Mouse (Mus musculus) ES-Bruce4 (cell line): ENCODE results near the gene Tubg2.

ENCODE experiments used
- CTCF ChIP-seq: IDR thresholded peaks from one replicate; pipeline ENCODE4 v1.8.1; 2011; ENCODE audit warnings: low read depth, low read length
- EP300 ChIP-seq: IDR thresholded peaks from 2 replicates; pipeline ENCODE4 v1.6.1; 2011; ENCODE audit warnings: low read depth, low read length; ENCODE audit not compliant: insufficient read depth
- POLR2A ChIP-seq: IDR thresholded peaks from one replicate; pipeline ENCODE4 v1.8.1; 2011; ENCODE audit warnings: low read length; ENCODE audit not compliant: insufficient read depth

DNA sequence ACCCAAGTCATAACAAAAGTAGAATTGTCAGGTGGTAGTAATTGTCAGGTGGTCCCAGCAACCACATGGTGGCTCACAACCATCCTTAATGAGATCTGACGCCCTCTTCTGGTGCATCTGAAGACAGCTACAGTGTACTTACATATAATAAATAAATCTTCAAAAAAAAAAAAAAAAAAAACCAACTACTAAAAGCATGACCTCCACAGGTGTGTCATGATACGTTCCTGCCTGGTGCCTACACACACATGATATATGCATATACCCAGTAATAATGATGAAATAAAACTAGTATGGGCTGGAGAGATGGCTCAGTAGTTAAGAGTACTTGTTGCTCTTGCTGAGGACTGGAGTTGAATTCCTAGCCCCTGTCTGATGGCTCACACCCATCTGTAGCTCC lies 4.6 kb upstream of the Tubg2 start:
- TF ChIP-seq CTCF: no peak
- TF ChIP-seq EP300: no peak
- TF ChIP-seq POLR2A: no peak
